Mouse (Mus musculus) skeletal muscle tissue, adult 2 months (tissue): ENCODE measurements around the gene Ap1g2.

Source experiments
- DNase-seq: peaks from one replicate; pipeline ENCODE4 v3.0.0-alpha.2; 2012; ENCODE audit warnings: low read depth, low spot score

Gene Ap1g2

DNA sequence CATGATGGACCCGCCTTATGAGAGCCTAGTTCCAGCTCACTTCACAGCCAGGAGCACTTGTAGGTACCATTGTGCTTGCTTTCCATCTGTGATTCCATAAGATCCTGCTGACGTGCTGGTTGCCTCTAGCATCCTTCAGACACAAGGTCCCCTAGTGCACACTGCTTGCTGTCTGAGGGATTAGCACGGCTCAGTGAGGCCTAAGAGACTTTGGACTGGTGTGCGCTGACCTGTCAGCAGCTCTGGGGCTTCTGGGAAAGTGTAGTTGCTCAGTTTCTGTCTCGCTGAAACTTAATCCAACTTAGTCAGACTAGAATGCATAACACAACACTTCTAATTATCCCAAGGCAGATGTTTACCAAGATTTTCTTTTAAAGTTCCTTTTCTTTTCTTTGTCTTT, 46.5 kb downstream of the Ap1g2 start:
- DNase-seq, result no peak

DNA sequence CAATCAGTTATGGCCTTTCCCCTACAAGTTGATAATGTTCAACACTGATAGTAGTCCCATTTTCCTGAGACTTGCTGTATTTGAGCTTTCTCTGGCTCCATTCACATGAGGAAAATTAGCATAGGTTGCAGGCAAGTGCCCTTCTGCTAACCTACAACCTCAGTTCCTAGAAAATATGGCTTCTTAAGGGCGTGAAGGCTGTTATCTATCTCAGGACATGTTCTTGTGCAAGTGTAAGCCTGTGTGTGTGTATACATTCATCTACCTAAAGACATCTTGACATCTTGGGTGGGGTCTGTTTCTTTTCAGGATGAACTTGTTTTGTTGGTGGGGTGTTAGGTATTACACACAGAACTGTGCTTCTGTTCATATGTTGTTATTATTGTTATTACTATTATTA, 47.4 kb downstream of the Ap1g2 start:
- DNase-seq, result no peak

DNA sequence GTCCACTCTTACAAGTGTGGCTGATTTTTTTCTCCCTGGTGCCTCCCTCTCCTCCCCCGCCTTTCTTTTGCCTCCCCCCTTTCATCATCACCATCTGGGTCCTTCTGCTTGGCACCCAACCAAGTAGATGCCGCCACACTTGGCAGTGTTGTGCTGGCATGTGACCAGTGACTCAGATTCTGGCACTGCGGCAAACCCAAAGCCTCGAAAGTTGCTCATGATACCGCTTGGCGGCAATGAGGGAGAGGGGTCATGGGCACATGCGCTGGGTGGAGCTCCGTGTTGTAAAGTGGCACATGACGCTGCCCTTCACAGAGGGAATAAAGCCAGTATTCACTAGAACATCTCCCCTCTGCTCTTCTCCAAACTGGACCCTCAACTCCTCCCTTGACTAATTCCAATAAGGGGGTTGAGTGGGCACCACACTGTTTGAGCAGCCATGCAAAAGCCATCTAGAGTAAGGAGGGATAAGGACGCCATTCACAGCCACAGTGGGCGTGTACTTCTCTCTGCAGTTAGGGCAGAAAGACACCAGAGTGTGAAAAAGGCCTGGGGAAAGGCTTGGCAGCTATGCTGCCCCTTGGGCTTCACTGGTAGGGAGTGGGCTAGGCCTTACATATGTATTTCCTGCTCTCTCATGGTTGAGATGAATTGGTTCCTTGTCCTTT, 51.1 kb downstream of the Ap1g2 start:
- DNase-seq, result peak; percentile 44

DNA sequence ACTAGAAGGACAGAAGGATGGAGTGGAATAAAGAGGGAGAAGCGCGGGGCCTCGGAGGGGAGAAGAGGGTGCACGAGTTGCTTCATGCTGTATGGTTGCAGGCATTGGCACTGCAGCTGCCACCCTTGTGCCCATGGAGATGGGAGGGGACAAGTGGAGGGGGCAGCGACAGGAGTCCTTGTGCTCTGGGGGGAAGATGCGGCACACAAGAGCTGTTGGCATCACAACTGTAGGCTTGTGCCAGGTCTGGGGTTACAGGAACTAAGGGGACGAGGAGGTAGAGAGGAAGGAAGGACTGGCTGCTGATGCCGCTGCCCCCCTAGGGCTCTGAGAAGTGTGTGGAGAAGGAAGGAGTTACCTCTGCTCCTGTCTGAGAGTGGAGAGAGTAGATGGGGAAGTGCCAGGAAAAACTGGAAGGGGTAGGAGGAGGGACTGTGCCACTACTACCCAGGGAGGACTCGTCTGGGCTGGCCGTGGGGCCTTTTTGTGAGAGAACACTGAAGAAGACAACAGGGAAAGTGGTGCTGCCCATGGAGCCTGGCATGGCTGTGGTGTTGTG, 52.1 kb downstream of the Ap1g2 start:
- DNase-seq, result no peak

DNA sequence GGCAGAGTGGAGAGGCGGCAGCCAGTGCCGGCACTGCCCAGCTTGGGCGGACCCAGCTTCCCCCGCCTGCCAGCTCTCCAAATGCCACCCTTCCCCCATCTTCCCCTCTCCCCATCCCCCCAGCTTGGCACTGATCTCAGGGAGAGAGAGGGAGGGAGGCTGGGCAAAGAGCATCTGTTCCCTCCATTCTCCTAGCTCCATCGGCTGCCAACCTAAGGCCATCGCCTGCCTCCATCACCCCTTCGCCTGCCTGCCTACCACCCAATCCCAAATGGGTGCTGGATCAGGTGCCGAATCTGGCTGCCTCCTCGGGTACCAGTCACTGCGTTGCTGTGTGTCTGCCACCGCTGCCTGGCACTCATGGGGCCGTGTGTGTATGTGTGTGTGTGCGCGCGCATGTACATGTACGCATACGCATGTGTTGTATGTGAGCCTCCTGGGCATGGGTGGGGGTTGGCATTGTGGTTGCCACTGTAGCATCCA, 52.6 kb downstream of the Ap1g2 start:
- no peak for DNase-seq

DNA sequence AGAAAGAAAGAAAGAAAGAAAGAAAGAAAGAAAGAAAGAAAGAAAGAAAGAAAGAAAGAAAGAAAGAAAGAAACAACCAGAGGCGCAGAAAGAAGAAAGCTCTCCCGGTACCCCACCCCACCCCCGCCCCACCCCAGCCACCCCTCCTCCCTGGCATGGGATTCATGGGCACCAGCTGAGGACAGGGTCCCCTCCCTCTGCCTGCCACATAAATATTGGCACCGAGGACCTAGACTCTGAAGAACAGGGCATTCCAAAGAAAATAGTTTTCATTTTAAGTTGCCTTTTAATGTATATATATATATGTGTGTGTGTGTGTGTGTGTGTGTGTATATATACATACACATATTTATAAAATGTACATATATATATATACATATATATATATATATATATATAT, 53.3 kb downstream of the Ap1g2 start:
- no peak for DNase-seq

DNA sequence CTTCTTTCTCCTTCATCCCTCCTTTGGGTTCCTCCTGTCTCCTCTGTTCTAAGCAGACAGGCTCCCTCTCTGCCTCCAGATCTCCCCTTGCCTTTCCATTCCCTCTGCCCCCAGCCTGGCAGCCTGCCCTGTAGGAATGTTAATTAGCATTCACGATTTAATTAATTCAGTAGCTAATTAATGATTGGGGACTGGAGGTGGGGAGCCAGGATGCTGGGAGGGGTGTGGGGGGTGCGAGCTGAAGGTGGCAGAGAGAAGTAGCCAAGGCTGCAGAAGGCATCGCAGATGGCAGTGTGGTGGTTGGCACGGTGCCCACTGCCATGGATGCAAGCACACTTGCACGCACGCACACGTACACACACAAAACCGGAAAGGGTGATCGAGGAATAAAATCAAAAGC, 53.9 kb downstream of the Ap1g2 start:
- DNase-seq, result no peak
